Mouse (Mus musculus) C2C12 (cell line): Measurements from ENCODE around the gene Rtn2. TPM values are rescaled to one million over a fixed set of nuclear protein-coding genes. Genes with fewer than 3 reads are reported as not detected.

Experiments
- H3K27me3 ChIP-seq: one replicate; pipeline ENCODE4 v1.6.1; 2011; ENCODE audit not compliant: control insufficient read depth, insufficient read depth, insufficient read length
- H3K36me3 ChIP-seq: one replicate; pipeline ENCODE4 v1.6.1; 2011; ENCODE audit not compliant: control insufficient read depth, insufficient read depth
- H3K4me3 ChIP-seq: one replicate; pipeline ENCODE4 v1.5.1; 2011; ENCODE audit warnings: mild to moderate bottlenecking, control low read depth; ENCODE audit not compliant: poor library complexity, insufficient read depth, severe bottlenecking
- H3K79me2 ChIP-seq: one replicate; pipeline ENCODE4 v1.6.1; 2011; ENCODE audit not compliant: control insufficient read depth, insufficient read depth
- H3K79me3 ChIP-seq: one replicate; pipeline ENCODE4 v1.6.1; 2011; ENCODE audit warnings: low read depth, control low read depth
- H3ac ChIP-seq: one replicate; pipeline ENCODE3; 2011; ENCODE audit warnings: low read depth; ENCODE audit not compliant: control insufficient read depth, insufficient read length
- CEBPB ChIP-seq: IDR thresholded peaks from one replicate; pipeline ENCODE4 v1.6.1; 2011; ENCODE audit warnings: low read depth, mild to moderate bottlenecking, control low read depth, moderate library complexity
- CTCF ChIP-seq: IDR thresholded peaks from one replicate; pipeline ENCODE4 v1.5.1; 2011; ENCODE audit not compliant: control insufficient read depth, insufficient read depth, insufficient read length
- FOSL1 ChIP-seq: IDR thresholded peaks from one replicate; pipeline ENCODE4 v1.8.0; 2011; ENCODE audit warnings: mild to moderate bottlenecking, low read length; ENCODE audit not compliant: poor library complexity, insufficient read depth, severe bottlenecking
- MAX ChIP-seq: IDR thresholded peaks from one replicate; pipeline ENCODE4 v1.6.1; 2011; ENCODE audit warnings: mild to moderate bottlenecking, control low read depth
- MYOD1 ChIP-seq: IDR thresholded peaks from one replicate; pipeline ENCODE4 v1.6.1; 2011; ENCODE audit warnings: low read depth; ENCODE audit not compliant: control insufficient read depth, insufficient read length
- MYOG ChIP-seq: IDR thresholded peaks from one replicate; pipeline ENCODE4 v1.6.1; 2011; ENCODE audit not compliant: control insufficient read depth, insufficient read length; ENCODE audit errors: extremely low read depth
- USF1 ChIP-seq: IDR thresholded peaks from one replicate; pipeline ENCODE4 v1.6.1; 2011; ENCODE audit warnings: low read depth, mild to moderate bottlenecking, control low read depth, moderate library complexity
- polyA plus RNA-seq: library from polyadenylated mRNA; unstranded; fragments of >200 nt; fragmentation: generic; extraction: Trizol; gene quantifications from one replicate; pipeline ENCODE4 v1.2.1, GENCODE M21; 2012; ENCODE audit warnings: missing spikeins

The Rtn2 gene
- polyA plus RNA-seq, 1 experiment, result 107 TPM

- H3ac ChIP-seq, result no peak overlapping the region
- H3K36me3 ChIP-seq, result no peaks in the 10 kb centered on the region
- TF ChIP-seq CEBPB (no peak), USF1 (no peak), MAX (no peak), MYOG (no peak), MYOD1 (no peak), CTCF (no peak), FOSL1 (no peak)
- peaks cover 68% of the 10 kb centered on the region for H3K79me2 ChIP-seq
- H3K79me3 ChIP-seq, result peaks cover 20% of the 10 kb centered on the region
- no peak overlapping the region for H3K4me3 ChIP-seq
- no peaks in the 10 kb centered on the region for H3K27me3 ChIP-seq
Observed at GRCm38 (mm10) chr7:19239986-19240385, 42.4 kb upstream of the Rtn2 start.

GRCm38 (mm10) chr7:19240905-19241463 lies 41.4 kb upstream of the Rtn2 start:
- H3K79me3 ChIP-seq, result peaks cover 16% of the 10 kb centered on the region
- H3ac ChIP-seq, result no peak overlapping the region
- TF ChIP-seq CTCF (no peak), FOSL1 (no peak), CEBPB (no peak), MAX (no peak), MYOD1 (no peak), USF1 (no peak), MYOG (no peak)
- H3K27me3 ChIP-seq, result no peaks in the 10 kb centered on the region
- H3K36me3 ChIP-seq, result no peaks in the 10 kb centered on the region
- H3K79me2 ChIP-seq, result peaks cover 58% of the 10 kb centered on the region
- no peak overlapping the region for H3K4me3 ChIP-seq

GRCm38 (mm10) chr7:19242005-19242404 lies 40.4 kb upstream of the Rtn2 start:
- Histone ChIP-seq H3K79me2 (peaks cover 49% of the 10 kb centered on the region), H3K27me3 (no peaks in the 10 kb centered on the region), H3K4me3 (no peak overlapping the region), H3ac (no peak overlapping the region), H3K79me3 (peaks cover 13% of the 10 kb centered on the region), H3K36me3 (no peaks in the 10 kb centered on the region)
- TF ChIP-seq USF1 (no peak), MYOD1 (no peak), CTCF (no peak), MYOG (no peak), MAX (no peak), CEBPB (no peak), FOSL1 (no peak)

- no peak overlapping the region for H3K4me3 ChIP-seq
- H3K36me3 ChIP-seq, result peaks cover 5% of the 10 kb centered on the region
- H3K27me3 ChIP-seq, result no peaks in the 10 kb centered on the region
- peaks cover 42% of the 10 kb centered on the region for H3K79me2 ChIP-seq
- TF ChIP-seq FOSL1 (no peak), MAX (no peak)
- peaks cover 11% of the 10 kb centered on the region for H3K79me3 ChIP-seq
- no peak overlapping the region for H3ac ChIP-seq
Observed at GRCm38 (mm10) chr7:19243858-19244257, 38.6 kb upstream of the Rtn2 start.

GRCm38 (mm10) chr7:19245083-19245482 lies 37.3 kb upstream of the Rtn2 start:
- H3K4me3 ChIP-seq, result no peak overlapping the region

GRCm38 (mm10) chr7:19246855-19247254 lies 35.6 kb upstream of the Rtn2 start:
- Histone ChIP-seq H3K79me3 (peaks cover 4% of the 10 kb centered on the region), H3K79me2 (peaks cover 14% of the 10 kb centered on the region), H3K36me3 (peaks cover 5% of the 10 kb centered on the region), H3ac (no peak overlapping the region), H3K27me3 (no peaks in the 10 kb centered on the region), H3K4me3 (no peak overlapping the region)
- TF ChIP-seq MYOG (no peak), CEBPB (no peak), MAX (no peak), USF1 (no peak), FOSL1 (no peak), MYOD1 (no peak), CTCF (no peak)

More at GRCm38 (mm10) chr7:19245083-19245482, 37.3 kb upstream of the Rtn2 start:
- Histone ChIP-seq H3K79me3 (peaks cover 9% of the 10 kb centered on the region), H3K36me3 (peaks cover 5% of the 10 kb centered on the region), H3ac (no peak overlapping the region), H3K79me2 (peaks cover 30% of the 10 kb centered on the region), H3K27me3 (no peaks in the 10 kb centered on the region)
- no peak for TF ChIP-seq CEBPB
- no peak for TF ChIP-seq USF1
- TF ChIP-seq MAX, result no peak
- TF ChIP-seq MYOG, result no peak
- no peak for TF ChIP-seq MYOD1
